In the genomic region with DNA sequence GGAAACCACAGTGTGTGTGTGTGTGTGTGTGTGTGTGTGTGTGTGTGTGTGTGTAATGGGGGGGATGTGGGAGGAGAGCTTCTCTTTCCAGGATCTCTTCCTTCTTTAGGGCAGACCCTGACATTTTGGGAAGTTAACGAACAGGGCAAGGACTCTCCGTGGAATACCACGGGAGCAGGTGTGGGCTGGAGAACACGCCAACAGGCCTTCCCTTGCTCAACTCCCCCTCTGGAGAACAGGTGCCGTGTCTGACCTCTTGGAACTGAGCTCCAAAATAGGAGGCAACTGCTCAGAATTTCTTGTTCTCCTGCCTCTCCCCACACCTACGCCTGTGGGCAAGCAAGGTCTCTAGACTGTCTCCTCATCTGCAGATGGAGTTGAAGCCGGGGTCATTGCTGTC, we compare ENCODE assay signal across 37 mouse cellular contexts. TPM values are rescaled to one million over a fixed set of nuclear protein-coding genes. Genes with fewer than 3 reads are reported as not detected.
"Had no signal": no experiment of that assay in that cellular context is flagged by ENCODE, and none has a peak within 500 bp of the region (broad histone marks: within the 10 kb centered on the region; RNA-seq: fewer than 3 reads in every experiment).

No protein-coding gene starts in this region.

- H3K4me3 ChIP-seq: gastrocnemius, adult 2 months; heart, embryonic 10.5 days; heart, embryonic 12.5 days; hindbrain, embryonic 10.5 days; hindbrain, embryonic 12.5 days; intestine, embryonic 15.5 days; kidney, embryonic 15.5 days; left cerebral cortex, adult 2 months; limb, embryonic 10.5 days; limb, embryonic 12.5 days had no signal

- H3K27ac ChIP-seq: gastrocnemius, adult 2 months; heart, embryonic 10.5 days; hindbrain, embryonic 10.5 days; hindbrain, embryonic 12.5 days; hindbrain, embryonic 14.5 days; intestine, embryonic 15.5 days; kidney, embryonic 15.5 days; kidney, postnatal 0 days; left cerebral cortex, adult 2 months; limb, embryonic 10.5 days; limb, embryonic 12.5 days had no signal

- ATAC-seq: hindbrain, embryonic 16.5 days; inflammation-experienced regulatory T-cells, adult 6 months; intestine, embryonic 15.5 days; intestine, postnatal 0 days had no signal

- H3K9ac ChIP-seq: heart, embryonic 12.5 days; hindbrain, embryonic 12.5 days; hindbrain, embryonic 14.5 days; intestine, embryonic 15.5 days; kidney, embryonic 15.5 days; limb, embryonic 12.5 days had no signal

- DNase-seq: gastrocnemius, adult 2 months; gastrocnemius, postnatal 10 days; gastrocnemius, postnatal 25 days; heart, adult 18-20 months; heart, postnatal 10 days; heart, postnatal 4 days; kidney, adult 18-20 months; kidney, adult 8-10 months; kidney, postnatal 14 days; kidney, postnatal 36 days; liver had no signal

- H3K9me3 ChIP-seq: heart, embryonic 10.5 days; heart, embryonic 12.5 days; hindbrain, embryonic 10.5 days; hindbrain, embryonic 12.5 days; intestine, embryonic 15.5 days; kidney, embryonic 15.5 days; limb, embryonic 10.5 days; limb, embryonic 12.5 days had no signal

- H3K4me2 ChIP-seq: heart, embryonic 12.5 days; hindbrain, embryonic 12.5 days; hindbrain, embryonic 14.5 days; intestine, embryonic 15.5 days; kidney, embryonic 15.5 days; liver, embryonic 11.5 days had no signal

- H3K36me3 ChIP-seq: heart, embryonic 10.5 days; heart, embryonic 12.5 days; hindbrain, embryonic 10.5 days; hindbrain, embryonic 12.5 days; intestine, embryonic 15.5 days; kidney, embryonic 15.5 days; limb, embryonic 10.5 days; limb, embryonic 12.5 days had no signal

RNA-seq across cellular contexts. Expression of a gene that starts 4.1 kb away (rescaled TPM):
- total RNA-seq: gastrocnemius, adult 2 months; gastrocnemius, postnatal 10 days; gastrocnemius, postnatal 25 days; granulocyte monocyte progenitor cell, adult 5-6 weeks; heart, adult 18-20 months; heart, adult 8-10 months; heart, postnatal 10 days; heart, postnatal 25 days; heart, postnatal 4 days; layer of hippocampus, adult 18-20 months; layer of hippocampus, postnatal 10 days; layer of hippocampus, postnatal 25 days; left cerebral cortex, adult 2 months; left cerebral cortex, postnatal 14 days; left cerebral cortex, postnatal 36 days had no signal
- polyA plus RNA-seq: frontal cortex, adult 2 months; heart, embryonic 10.5 days; heart, embryonic 12.5 days; heart, embryonic 14.5 days; inflammation-experienced regulatory T-cells, adult 6 months; intestine, embryonic 15.5 days; intestine, postnatal 0 days; kidney, embryonic 15.5 days; kidney, postnatal 0 days; large intestine, adult 2 months; limb, embryonic 10.5 days; limb, embryonic 12.5 days; liver, embryonic 11.5 days had no signal

RNA-seq across cellular contexts. Expression of a gene that starts 19.5 kb away (rescaled TPM):
- total RNA-seq: heart, postnatal 25 days had no signal
